Mouse (Mus musculus) forebrain, postnatal 0 days (tissue): Measurements from ENCODE around the gene Ppm1l. TPM values are rescaled to one million over a fixed set of nuclear protein-coding genes. Genes with fewer than 3 reads are reported as not detected.

Source experiments
- ATAC-seq: fragments of 200-750 bp; cut with Nextera tagmentation; 2 replicates; pipeline ENCODE4 v1.8.0; 2017; ENCODE audit warnings: mild to moderate bottlenecking, moderate library complexity
- DNase-seq: peaks from one replicate; pipeline ENCODE4 v3.0.0-alpha.2; 2015
- H3K27ac ChIP-seq: fragments of 300-500 bp; sonication (generic); 2 replicates; pipeline ENCODE4 v1.5.1; 2014; ENCODE audit warnings: low read depth, mild to moderate bottlenecking, antibody characterized with exemption, low read length, moderate library complexity, mixed read lengths
- H3K27me3 ChIP-seq: fragments of 300-500 bp; sonication (generic); 2 replicates; pipeline ENCODE4 v1.6.1; 2014; ENCODE audit warnings: mild to moderate bottlenecking, low read length, mixed read lengths; ENCODE audit not compliant: insufficient read depth
- H3K36me3 ChIP-seq: fragments of 300-500 bp; sonication (generic); 2 replicates; pipeline ENCODE4 v1.6.1; 2014; ENCODE audit warnings: mild to moderate bottlenecking, moderate library complexity; ENCODE audit not compliant: insufficient read depth
- H3K4me1 ChIP-seq: fragments of 300-500 bp; sonication (generic); 2 replicates; pipeline ENCODE4 v1.6.1; 2014; ENCODE audit warnings: antibody characterized with exemption; ENCODE audit not compliant: insufficient read depth
- H3K4me2 ChIP-seq: fragments of 300-500 bp; sonication (generic); 2 replicates; pipeline ENCODE4 v1.6.1; 2014; ENCODE audit warnings: low read depth, mild to moderate bottlenecking, moderate library complexity
- H3K4me3 ChIP-seq: fragments of 300-500 bp; sonication (generic); 2 replicates; pipeline ENCODE4 v1.5.1; 2014; ENCODE audit warnings: low read depth, low read length, mixed read lengths
- H3K9ac ChIP-seq: fragments of 300-500 bp; sonication (generic); 2 replicates; pipeline ENCODE4 v1.6.1; 2014; ENCODE audit warnings: mild to moderate bottlenecking
- H3K9me3 ChIP-seq: fragments of 300-500 bp; sonication (generic); 2 replicates; pipeline ENCODE4 v1.6.1; 2016; ENCODE audit warnings: low read length
- CTCF ChIP-seq: sonication (generic); IDR thresholded peaks from 2 replicates; pipeline ENCODE4 v1.5.1; 2016; ENCODE audit warnings: antibody characterized with exemption, control low read depth, low read depth
- WGBS: fragments of 180-500 bp; shearing (Covaris S2); extraction: QIAGEN DNeasy Blood & Tissue Kit; methylation state at CpG from one replicate; pipeline ENCODE4 v1.1.7; 2014; 5-methylcytosine and 5-hydroxymethylcytosine counted together
- polyA plus RNA-seq: library from polyadenylated mRNA; unstranded; fragments of >200 nt; fragmentation: Nextera tagmentation; extraction: Ambion mirVana; gene quantifications from 2 replicates; pipeline ENCODE4 v1.2.1, GENCODE M21; 2015
- total RNA-seq: library from RNA; depleted of rRNA; stranded (reverse); fragments of >200 nt; gene quantifications from 2 replicates; pipeline ENCODE4 v1.2.3, GENCODE M21; 2014

The Ppm1l gene
- total and polyA plus RNA-seq, 2 experiments from 2014 or later: 19.2 to 27.6 TPM

DNA sequence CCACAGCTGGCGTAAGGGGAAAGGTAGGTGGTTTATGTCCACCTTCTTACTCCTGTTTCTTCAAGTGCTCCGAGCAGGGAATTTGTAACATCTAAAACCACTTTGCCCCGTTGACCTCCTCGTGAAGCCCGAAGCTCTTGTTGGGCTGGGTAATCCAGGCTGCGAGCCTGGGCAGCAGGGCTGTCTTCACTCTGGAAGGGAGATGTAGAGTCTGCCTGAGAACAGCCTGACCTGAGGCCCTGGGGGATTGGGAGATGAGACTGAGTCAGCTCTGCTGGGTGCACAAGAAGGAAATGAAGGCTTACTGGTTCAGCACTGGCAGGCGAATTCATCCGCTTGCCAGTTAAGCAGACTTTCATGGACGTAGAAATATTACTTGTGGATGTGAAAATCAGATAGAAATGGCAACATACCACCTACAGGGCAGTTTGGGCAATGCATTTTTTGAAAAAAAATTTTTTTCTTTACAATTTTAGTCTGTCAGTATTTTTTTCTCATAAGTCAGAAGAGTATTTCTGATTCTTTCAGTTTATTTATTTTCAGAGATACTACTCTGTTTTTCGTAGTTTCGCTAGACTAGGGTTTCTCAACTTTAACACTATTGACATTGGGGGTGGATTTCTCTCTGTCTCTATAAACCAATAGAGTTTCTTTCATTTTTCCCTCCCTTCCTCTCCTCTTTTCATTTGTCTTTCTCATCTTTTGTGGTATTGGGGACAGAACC is 31.7 kb downstream of the Ppm1l start:
- H3K27ac ChIP-seq: no peak overlapping the region
- H3K4me1 ChIP-seq: no peaks in the 10 kb centered on the region
- no peak overlapping the region for H3K4me2 ChIP-seq
- ATAC-seq (no peak), DNase-seq (no peak)
- H3K36me3 ChIP-seq: no peaks in the 10 kb centered on the region
- no peaks in the 10 kb centered on the region for H3K9me3 ChIP-seq
- H3K27me3 ChIP-seq: no peaks in the 10 kb centered on the region
- H3K4me3 ChIP-seq: no peak overlapping the region
- no peak overlapping the region for H3K9ac ChIP-seq
- WGBS: 87% methylated on average over 11 of the region's 11 CpGs
- TF ChIP-seq CTCF: peak; percentile 44

GRCm38 (mm10) chr3:69348921-69349237 is 32.2 kb downstream of the Ppm1l start:
- DNase-seq: no peak
- Histone ChIP-seq H3K9me3 (no peaks in the 10 kb centered on the region), H3K27me3 (no peaks in the 10 kb centered on the region), H3K9ac (no peak overlapping the region), H3K36me3 (no peaks in the 10 kb centered on the region), H3K27ac (no peak overlapping the region), H3K4me3 (no peak overlapping the region), H3K4me1 (no peaks in the 10 kb centered on the region), H3K4me2 (no peak overlapping the region)
- no peak for ATAC-seq
- 84% methylated on average over 4 of the region's 4 CpGs for WGBS
- TF ChIP-seq CTCF: no peak

DNA sequence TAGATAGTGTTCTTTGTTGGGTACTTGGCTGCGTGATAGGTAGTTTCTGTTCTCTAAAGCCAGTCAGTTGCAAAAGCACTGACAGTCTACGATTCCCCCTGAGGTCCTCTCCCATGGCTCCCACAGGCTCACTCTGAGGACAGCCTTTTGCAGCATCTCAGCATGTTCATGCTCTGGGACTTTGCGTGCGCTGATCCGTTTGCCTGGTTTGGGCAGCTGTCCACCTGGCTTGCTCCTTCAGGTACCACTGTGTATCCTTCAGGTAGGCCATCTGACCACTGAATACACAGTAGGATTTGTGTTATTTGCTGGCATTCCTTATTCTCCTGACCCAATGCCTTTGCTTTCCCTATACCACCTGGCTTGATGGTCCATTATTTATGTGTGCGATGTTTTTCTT is 33.3 kb downstream of the Ppm1l start:
- H3K27me3 ChIP-seq: no peaks in the 10 kb centered on the region
- TF ChIP-seq CTCF: no peak
- H3K4me3 ChIP-seq: no peak overlapping the region
- H3K36me3 ChIP-seq: no peaks in the 10 kb centered on the region
- H3K27ac ChIP-seq: no peak overlapping the region
- H3K4me1 ChIP-seq: no peaks in the 10 kb centered on the region
- no peak overlapping the region for H3K9ac ChIP-seq
- 95% methylated on average over 6 of the region's 6 CpGs for WGBS
- ATAC-seq: no peak
- no peak for DNase-seq
- H3K4me2 ChIP-seq: no peak overlapping the region
- H3K9me3 ChIP-seq: no peaks in the 10 kb centered on the region

DNA sequence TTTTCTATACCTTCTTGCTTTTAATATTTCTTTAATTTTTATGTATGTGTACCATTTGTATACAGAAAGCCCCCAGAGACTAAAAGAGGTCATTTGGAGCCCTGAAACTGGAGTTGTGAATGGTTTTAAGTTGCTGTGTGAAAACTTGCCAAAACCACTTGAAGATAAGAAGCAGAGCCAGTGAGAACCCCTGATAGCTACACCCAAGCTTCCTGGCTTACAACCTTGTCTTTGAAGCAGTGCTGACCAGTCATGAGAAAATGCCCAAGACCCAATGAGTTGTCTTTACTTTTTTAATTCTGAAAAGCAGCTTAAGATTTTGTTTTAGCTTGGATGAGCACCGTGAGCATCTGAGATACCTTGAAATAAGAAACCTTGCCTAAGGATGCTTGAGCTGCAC is 35.5 kb downstream of the Ppm1l start:
- Histone ChIP-seq H3K36me3 (no peaks in the 10 kb centered on the region), H3K27me3 (no peaks in the 10 kb centered on the region), H3K9ac (no peak overlapping the region), H3K27ac (no peak overlapping the region), H3K9me3 (no peaks in the 10 kb centered on the region), H3K4me2 (no peak overlapping the region), H3K4me3 (no peak overlapping the region), H3K4me1 (peaks cover 5% of the 10 kb centered on the region; the same call in 1 of the 2 replicates)
- 85% methylated on average over 1 of the region's 1 CpGs for WGBS
- no peak for ATAC-seq
- DNase-seq: no peak
- TF ChIP-seq CTCF: no peak

DNA sequence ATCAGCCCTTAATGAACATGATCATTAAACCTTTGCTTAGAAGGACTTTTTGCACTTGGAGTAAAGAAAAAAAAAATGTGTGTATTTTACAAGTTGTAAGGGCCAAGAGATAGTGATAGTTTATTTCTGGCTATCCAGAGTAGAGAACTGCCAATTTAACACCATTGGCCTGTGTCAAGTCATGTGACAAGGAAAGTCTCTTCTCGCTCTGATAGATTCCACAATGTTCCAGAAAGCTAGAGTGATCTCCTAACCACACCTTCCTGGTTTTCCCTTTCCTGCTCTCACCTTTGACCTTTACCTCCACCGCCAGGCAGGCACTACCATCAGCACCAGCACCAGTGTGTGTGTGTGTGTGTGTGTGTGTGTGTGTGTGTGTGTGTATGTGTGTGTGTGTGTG is 38.0 kb downstream of the Ppm1l start:
- no peak overlapping the region for H3K4me2 ChIP-seq
- no peak overlapping the region for H3K27ac ChIP-seq
- 93% methylated on average over 2 of the region's 2 CpGs for WGBS
- ATAC-seq: no peak
- H3K36me3 ChIP-seq: no peaks in the 10 kb centered on the region
- peaks cover 5% of the 10 kb centered on the region for H3K4me1 ChIP-seq
- H3K27me3 ChIP-seq: no peaks in the 10 kb centered on the region
- no peak for TF ChIP-seq CTCF
- no peaks in the 10 kb centered on the region for H3K9me3 ChIP-seq
- no peak overlapping the region for H3K4me3 ChIP-seq
- DNase-seq: no peak
- H3K9ac ChIP-seq: no peak overlapping the region

DNA sequence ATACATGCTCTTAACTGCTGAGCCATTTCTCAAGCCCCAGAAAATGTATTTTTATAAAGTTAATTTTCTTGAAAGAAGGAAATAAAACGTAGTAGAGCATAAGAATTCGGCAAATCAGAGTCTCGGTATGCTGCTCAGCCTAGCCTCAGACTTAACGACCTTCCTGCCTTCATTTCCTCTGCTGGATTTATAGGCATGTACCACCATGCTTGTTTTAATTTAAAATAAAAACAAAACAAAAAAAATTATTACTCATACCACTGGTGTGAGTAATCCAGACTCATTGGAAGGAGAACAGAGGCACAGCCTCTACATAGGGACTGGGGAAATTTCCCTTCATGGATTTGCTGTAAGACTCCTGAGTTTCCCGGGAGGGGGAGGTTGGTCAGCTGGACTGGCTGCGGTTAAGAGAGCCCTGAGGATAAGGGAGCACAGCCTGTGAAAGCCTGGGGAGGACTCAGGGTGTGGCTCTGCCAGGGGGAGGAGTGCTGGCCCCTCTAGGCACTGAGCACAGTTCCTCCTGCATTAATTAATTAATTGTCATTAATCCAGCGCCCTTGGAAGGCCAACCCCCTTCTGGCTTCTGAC is 39.5 kb downstream of the Ppm1l start:
- ATAC-seq: no peak
- no peaks in the 10 kb centered on the region for H3K9me3 ChIP-seq
- H3K36me3 ChIP-seq: no peaks in the 10 kb centered on the region
- no peaks in the 10 kb centered on the region for H3K27me3 ChIP-seq
- 74% methylated on average over 7 of the region's 7 CpGs for WGBS
- DNase-seq: no peak
- H3K4me1 ChIP-seq: peaks cover 5% of the 10 kb centered on the region
- H3K27ac ChIP-seq: no peak overlapping the region
- no peak overlapping the region for H3K9ac ChIP-seq
- TF ChIP-seq CTCF: no peak
- no peak overlapping the region for H3K4me2 ChIP-seq
- H3K4me3 ChIP-seq: no peak overlapping the region

DNA sequence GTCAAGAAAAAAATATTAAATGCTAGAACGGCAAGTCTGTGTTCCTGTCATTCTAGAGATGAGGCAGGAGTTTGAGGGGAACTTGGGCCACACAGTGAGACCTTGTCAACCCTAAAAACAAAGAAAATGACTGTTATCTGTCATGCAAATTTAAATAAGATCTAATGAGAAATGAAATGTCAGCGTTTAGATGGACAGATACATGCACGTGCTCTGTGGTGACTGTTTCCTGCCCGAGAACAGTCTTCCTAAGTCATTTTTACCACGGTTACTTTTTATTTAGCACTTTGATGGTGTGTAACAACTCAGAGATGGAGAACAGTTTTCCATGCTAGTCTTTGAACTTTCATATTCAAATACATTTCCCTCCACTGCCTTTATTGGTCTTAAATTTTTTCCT is 40.1 kb downstream of the Ppm1l start:
- 74% methylated on average over 5 of the region's 5 CpGs for WGBS
- Histone ChIP-seq H3K27me3 (no peaks in the 10 kb centered on the region), H3K9me3 (no peaks in the 10 kb centered on the region), H3K36me3 (no peaks in the 10 kb centered on the region), H3K4me2 (no peak overlapping the region), H3K27ac (no peak overlapping the region), H3K4me3 (no peak overlapping the region), H3K9ac (no peak overlapping the region), H3K4me1 (peaks cover 5% of the 10 kb centered on the region)
- DNase-seq (no peak), ATAC-seq (no peak)
- TF ChIP-seq CTCF: no peak
